Mouse (Mus musculus): ENCODE data around the gene Apoc3. TPM values are rescaled to one million over a fixed set of nuclear protein-coding genes. Genes with fewer than 3 reads are reported as not detected.

Gene Apoc3
- total and polyA plus RNA-seq, 3 experiments = not detected

- no peak for DNase-seq (ENCODE audit: extremely low read depth)
- no peak for TF ChIP-seq ZC3H11A (IDR thresholded peaks at IDR 0.05; ENCODE audit: low read depth, low read length)
- TF ChIP-seq RCOR1 (conservative IDR thresholded peaks at IDR 0.05; ENCODE audit: low read depth, low read length) = no peak
- no peak for TF ChIP-seq BHLHE40 (IDR thresholded peaks at IDR 0.05; ENCODE audit: low read depth, low read length)
Observed at GRCm38 (mm10) chr9:46228491-46228890, 6.9 kb downstream of the Apoc3 start, which contains the start of gene Apoa1. Gene Apoa1 (plus strand): TSS chr9:46228580.

GRCm38 (mm10) chr9:46227064-46227614, 8.3 kb downstream of the Apoc3 start:
- DNase-seq (ENCODE audit: extremely low read depth) = no peak
- H3K36me3 ChIP-seq (replicated peaks in 1 of 2; ENCODE audit: control insufficient read depth in 1 of 2, insufficient read depth in 1 of 2, low read length in 1 of 2) = peaks cover 7 to 29% of the 10 kb centered on the region in 2 experiments
- no peak overlapping the region for H3K4me2 ChIP-seq (ENCODE audit: insufficient read depth, low read depth, poor library complexity, severe bottlenecking)

More at GRCm38 (mm10) chr9:46228491-46228890, 6.9 kb downstream of the Apoc3 start, which contains the start of gene Apoa1:
- Histone ChIP-seq H3K27me3 (replicated peaks) (peaks cover 19% of the 10 kb centered on the region), H3K9ac (ENCODE audit: insufficient read depth, low read depth) (no peak within 1 kb of the TSS), H3K4me2 (ENCODE audit: insufficient read depth, low read depth, poor library complexity, severe bottlenecking) (no peak within 1 kb of the TSS), H3K79me2 (replicated peaks; ENCODE audit: control insufficient read depth, extremely low read depth, insufficient read depth, poor library complexity, severe bottlenecking) (no peaks in the 10 kb centered on the region), H3K4me1 (ENCODE audit: control insufficient read depth in 1 of 2, insufficient read depth in 2 of 2) (peaks cover 0 to 6% of the 10 kb centered on the region in 2 experiments; a peak in 2 of 4 replicates), H3K4me3 (replicated peaks in 1 of 3; ENCODE audit: low read depth in 2 of 3, low read length in 2 of 3, poor library complexity in 1 of 3) (no peak within 1 kb of the TSS), H3K36me3 (replicated peaks in 1 of 2; ENCODE audit: control insufficient read depth in 1 of 2, insufficient read depth in 1 of 2, low read length in 1 of 2) (peaks cover 2 to 16% of the 10 kb centered on the region in 2 experiments), H3K9me3 (replicated peaks; ENCODE audit: low read length) (no peaks in the 10 kb centered on the region), H3K27ac (ENCODE audit: insufficient read depth, low read depth) (no peak within 1 kb of the TSS)
- dilution Hi-C loops (cut with MboI; ENCODE audit: extremely low pct_ligation_motif_present, extremely low pct_unique_long_range_greater_than_20kb, low sequenced_read_pairs) = no loop called here
- in situ Hi-C loops (cut with MboI; ENCODE audit: low pct_ligation_motif_present, low pct_unique_long_range_greater_than_20kb, low sequenced_read_pairs) = no loop called here

More at GRCm38 (mm10) chr9:46227064-46227614, 8.3 kb downstream of the Apoc3 start:
- in situ Hi-C loops (cut with MboI; ENCODE audit: low pct_ligation_motif_present, low pct_unique_long_range_greater_than_20kb, low sequenced_read_pairs) (no loop called here), dilution Hi-C loops (cut with MboI; ENCODE audit: extremely low pct_ligation_motif_present, extremely low pct_unique_long_range_greater_than_20kb, low sequenced_read_pairs) (no loop called here)
- peaks cover 0 to 6% of the 10 kb centered on the region in 2 experiments; a peak in 2 of 4 replicates for H3K4me1 ChIP-seq (ENCODE audit: control insufficient read depth in 1 of 2, insufficient read depth in 2 of 2)
- no peak overlapping the region for H3K9ac ChIP-seq (ENCODE audit: insufficient read depth, low read depth)
- peaks cover 12% of the 10 kb centered on the region for H3K27me3 ChIP-seq (replicated peaks)
- H3K9me3 ChIP-seq (replicated peaks; ENCODE audit: low read length) = no peaks in the 10 kb centered on the region
- H3K79me2 ChIP-seq (replicated peaks; ENCODE audit: control insufficient read depth, extremely low read depth, insufficient read depth, poor library complexity, severe bottlenecking) = no peaks in the 10 kb centered on the region
- no peak overlapping the region for H3K27ac ChIP-seq (ENCODE audit: insufficient read depth, low read depth)
- TF ChIP-seq ZC3H11A (IDR thresholded peaks at IDR 0.05; ENCODE audit: low read depth, low read length) = no peak
- no peak for TF ChIP-seq MXI1 (IDR thresholded peaks at IDR 0.05; ENCODE audit: low read depth, low read length)
- TF ChIP-seq ETS1 (conservative IDR thresholded peaks at IDR 0.05; ENCODE audit: low read depth, low read length) = no peak
- no peak for TF ChIP-seq CTCF (conservative IDR thresholded peaks at IDR 0.05 in 1 of 2, IDR thresholded peaks at IDR 0.05 in 1 of 2; ENCODE audit: low read depth in 2 of 2, low read length in 2 of 2)
- no peak for TF ChIP-seq IRF4 (IDR thresholded peaks at IDR 0.05; ENCODE audit: low read depth, low read length)
- no peak for TF ChIP-seq USF1 (IDR thresholded peaks at IDR 0.05; ENCODE audit: low read depth, low read length)
- no peak for TF ChIP-seq CHD2 (IDR thresholded peaks at IDR 0.05; ENCODE audit: low read length)
- no peak for TF ChIP-seq TCF12 (IDR thresholded peaks at IDR 0.05; ENCODE audit: low read depth, low read length)
- TF ChIP-seq UBTF (IDR thresholded peaks at IDR 0.05; ENCODE audit: low read depth, low read length) = no peak
- TF ChIP-seq ELF1 (IDR thresholded peaks at IDR 0.05; ENCODE audit: low read depth, low read length) = no peak
- TF ChIP-seq MEF2A (IDR thresholded peaks at IDR 0.05; ENCODE audit: borderline replicate concordance, low read depth, low read length) = no peak
- no peak for TF ChIP-seq JUND (conservative IDR thresholded peaks at IDR 0.05; ENCODE audit: low read depth, low read length)
- TF ChIP-seq MAX (IDR thresholded peaks at IDR 0.05; ENCODE audit: low read length) = no peak
- no peak for TF ChIP-seq NELFE (IDR thresholded peaks at IDR 0.05; ENCODE audit: low read depth, low read length)
- no peak for TF ChIP-seq MAZ (IDR thresholded peaks at IDR 0.05; ENCODE audit: low read depth, low read length)
- no peak for TF ChIP-seq NRF1 (IDR thresholded peaks at IDR 0.05; ENCODE audit: low read depth, low read length)
- TF ChIP-seq TBP (conservative IDR thresholded peaks at IDR 0.05; ENCODE audit: low read depth, low read length) = no peak
- TF ChIP-seq SIN3A (IDR thresholded peaks at IDR 0.05; ENCODE audit: low read length) = no peak
- TF ChIP-seq BHLHE40 (IDR thresholded peaks at IDR 0.05; ENCODE audit: low read depth, low read length) = no peak
- TF ChIP-seq SMC3 (IDR thresholded peaks at IDR 0.05; ENCODE audit: low read depth, low read length) = no peak
- H3K4me3 ChIP-seq (replicated peaks in 1 of 3; ENCODE audit: low read depth in 2 of 3, low read length in 2 of 3, poor library complexity in 1 of 3) = no peak overlapping the region

Measured in CH12.LX (cell line).